Comparison of ENCODE assay signal across 16 mouse cellular contexts in genomic region chr17:85085335-85085734, GRCm38 (mm10). TPM values are rescaled to one million over a fixed set of nuclear protein-coding genes. Genes with fewer than 3 reads are reported as not detected.
"Had no signal": no experiment of that assay in that cellular context is flagged by ENCODE, and none has a peak within 500 bp of the region (broad histone marks: within the 10 kb centered on the region; RNA-seq: fewer than 3 reads in every experiment).

No protein-coding gene starts in this region.

- H3K4me3 ChIP-seq: lung, embryonic 15.5 days; megakaryocyte, embryonic 14.5 days; midbrain, embryonic 13.5 days; midbrain, embryonic 15.5 days; neural tube, embryonic 12.5 days had no signal

- H3K9me3 ChIP-seq: lung, embryonic 15.5 days; megakaryocyte, embryonic 14.5 days; midbrain, embryonic 13.5 days; midbrain, embryonic 15.5 days; neural tube, embryonic 12.5 days had no signal

- DNase-seq: lung, adult 2 months; lung, postnatal 14 days; lung, postnatal 36 days; right cerebral cortex, postnatal 14 days; thymus, adult 18-20 months; thymus, postnatal 14 days; thymus, postnatal 36 days had no signal

- H3K9ac ChIP-seq: lung, embryonic 15.5 days; midbrain, embryonic 13.5 days; midbrain, embryonic 15.5 days; neural tube, embryonic 12.5 days had no signal

- H3K27ac ChIP-seq: lung, embryonic 15.5 days; macrophage; midbrain, embryonic 13.5 days; midbrain, embryonic 15.5 days; neural tube, embryonic 12.5 days had no signal

- ATAC-seq: lung, postnatal 0 days; midbrain, embryonic 13.5 days; midbrain, embryonic 15.5 days had no signal

- H3K27me3 ChIP-seq: lung, embryonic 15.5 days; megakaryocyte, embryonic 14.5 days; midbrain, embryonic 13.5 days; midbrain, embryonic 15.5 days; neural tube, embryonic 12.5 days had no signal

- H3K4me2 ChIP-seq: lung, embryonic 15.5 days; midbrain, embryonic 11.5 days; midbrain, embryonic 13.5 days; midbrain, embryonic 15.5 days; neural tube, embryonic 12.5 days had no signal

RNA-seq across cellular contexts. Expression of gene Slc3a1, which starts 57.2 kb away (rescaled TPM):
- total RNA-seq: monocyte, adult 5-6 weeks had no signal
- polyA plus RNA-seq: macrophage had no signal
